Mouse (Mus musculus): ENCODE data around the gene Ube4a.

GRCm38 (mm10) chr9:44982081-44982480 lies 16.7 kb upstream of the Ube4a start:
- TF ChIP-seq CTCF (IDR thresholded peaks at IDR 0.05; ENCODE audit: control insufficient read depth, insufficient read depth, insufficient read length) (no peak), USF1 (IDR thresholded peaks at IDR 0.05; ENCODE audit: low read depth) (no peak), MYOG (IDR thresholded peaks at IDR 0.05; ENCODE audit: control insufficient read depth, extremely low read depth, insufficient read length) (no peak), MYOD1 (IDR thresholded peaks at IDR 0.05; ENCODE audit: control insufficient read depth, insufficient read length, low read depth) (no peak), FOSL1 (IDR thresholded peaks at IDR 0.05; ENCODE audit: insufficient read depth, low read length, poor library complexity, severe bottlenecking) (no peak), MAX (IDR thresholded peaks at IDR 0.05) (no peak)
